Mouse (Mus musculus) heart, embryonic 11.5 days (tissue): ENCODE results near the gene Map3k7cl. TPM values are rescaled to one million over a fixed set of nuclear protein-coding genes. Genes with fewer than 3 reads are reported as not detected.

Source experiments
- ATAC-seq: fragments of 200-750 bp; cut with Nextera tagmentation; replicated peaks from 2 replicates; pipeline ENCODE4 v1.8.0; 2017; ENCODE audit warnings: moderate library complexity; ENCODE audit not compliant: insufficient number of reproducible peaks, low FRiP score, low TSS enrichment
- H3K27ac ChIP-seq: fragments of 300-500 bp; sonication (generic); 2 replicates; pipeline ENCODE4 v1.5.1; 2014; ENCODE audit warnings: mild to moderate bottlenecking, low read depth, low read length
- H3K27me3 ChIP-seq: fragments of 300-500 bp; sonication (generic); 2 replicates; pipeline ENCODE4 v1.6.1; 2014; ENCODE audit warnings: mild to moderate bottlenecking, low read length, mixed read lengths; ENCODE audit not compliant: control insufficient read depth, insufficient read depth
- H3K36me3 ChIP-seq: fragments of 300-500 bp; sonication (generic); 2 replicates; pipeline ENCODE4 v1.6.1; 2014; ENCODE audit warnings: mild to moderate bottlenecking, low read length, moderate library complexity, mixed read lengths; ENCODE audit not compliant: control insufficient read depth, insufficient read depth
- H3K4me1 ChIP-seq: fragments of 300-500 bp; sonication (generic); 2 replicates; pipeline ENCODE4 v1.6.1; 2014; ENCODE audit warnings: low read length; ENCODE audit not compliant: control insufficient read depth, insufficient read depth
- H3K4me2 ChIP-seq: fragments of 300-500 bp; sonication (generic); 2 replicates; pipeline ENCODE4 v1.6.1; 2014; ENCODE audit warnings: mild to moderate bottlenecking, moderate library complexity
- H3K4me3 ChIP-seq: fragments of 300-500 bp; sonication (generic); 2 replicates; pipeline ENCODE4 v1.5.1; 2014; ENCODE audit warnings: low read depth, low read length
- H3K9ac ChIP-seq: fragments of 300-500 bp; sonication (generic); 2 replicates; pipeline ENCODE4 v1.6.1; 2014; ENCODE audit warnings: mild to moderate bottlenecking, low read depth, low read length, moderate library complexity
- H3K9me3 ChIP-seq: fragments of 300-500 bp; sonication (generic); replicated peaks from 2 replicates; pipeline ENCODE4 v1.6.1; 2016; ENCODE audit warnings: low read length; ENCODE audit not compliant: control insufficient read depth
- WGBS: fragments of 180-500 bp; shearing (Covaris S2); extraction: QIAGEN DNeasy Blood & Tissue Kit; methylation state at CpG from one replicate; pipeline ENCODE4 v1.1.7; 2014; ENCODE audit not compliant: insufficient replicate concordance; 5-methylcytosine and 5-hydroxymethylcytosine counted together
- polyA plus RNA-seq: library from polyadenylated mRNA; unstranded; fragments of >200 nt; fragmentation: Nextera tagmentation; extraction: Ambion mirVana; gene quantifications from 2 replicates; pipeline ENCODE4 v1.2.1, GENCODE M21; 2014

The Map3k7cl gene
- polyA plus RNA-seq, 1 experiment from 2014 or later, result not detected

DNA sequence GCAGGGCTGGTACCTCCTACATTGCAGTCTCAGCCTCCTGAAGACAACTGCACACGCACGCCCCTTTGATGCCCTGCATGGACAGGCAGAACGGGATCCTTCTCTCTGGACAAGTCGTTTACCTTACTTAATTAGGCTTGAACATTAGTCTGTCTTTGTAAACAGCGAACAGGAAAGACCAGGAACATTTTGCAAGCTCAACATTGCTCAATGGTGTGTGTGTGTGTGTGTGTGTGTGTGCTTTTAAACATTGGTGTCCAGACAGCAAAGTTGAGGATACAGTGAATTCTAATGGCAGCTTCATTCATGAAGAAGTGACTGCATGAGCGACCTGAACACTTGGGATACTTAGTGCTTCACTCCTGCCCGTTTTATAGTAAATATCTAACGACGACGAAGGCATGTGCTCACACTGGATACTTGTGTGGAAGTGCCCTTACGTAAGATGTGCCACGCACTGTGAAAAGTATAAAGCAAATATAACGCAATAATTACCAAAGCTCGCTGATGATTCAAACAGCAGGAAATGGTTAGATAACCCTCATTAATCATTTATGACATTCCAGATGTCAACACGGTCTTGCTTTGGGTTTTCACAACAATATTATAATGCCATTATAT lies 59.2 kb downstream of the Map3k7cl start:
- Histone ChIP-seq H3K9me3 (no peaks in the 10 kb centered on the region), H3K4me3 (no peak overlapping the region), H3K4me2 (no peak overlapping the region), H3K4me1 (no peaks in the 10 kb centered on the region), H3K27ac (no peak overlapping the region), H3K9ac (no peak overlapping the region), H3K27me3 (no peaks in the 10 kb centered on the region), H3K36me3 (no peaks in the 10 kb centered on the region)
- WGBS, result 79% methylated on average over 15 of the region's 15 CpGs
- ATAC-seq, result no peak

GRCm38 (mm10) chr16:87617377-87617776 lies 64.2 kb downstream of the Map3k7cl start:
- 84% methylated on average over 6 of the region's 6 CpGs for WGBS
- no peak for ATAC-seq
- H3K4me1 ChIP-seq, result no peaks in the 10 kb centered on the region
- no peaks in the 10 kb centered on the region for H3K36me3 ChIP-seq
- H3K9ac ChIP-seq, result no peak overlapping the region
- no peak overlapping the region for H3K4me3 ChIP-seq
- H3K9me3 ChIP-seq, result no peaks in the 10 kb centered on the region
- no peak overlapping the region for H3K4me2 ChIP-seq
- H3K27ac ChIP-seq, result no peak overlapping the region
- no peaks in the 10 kb centered on the region for H3K27me3 ChIP-seq

DNA sequence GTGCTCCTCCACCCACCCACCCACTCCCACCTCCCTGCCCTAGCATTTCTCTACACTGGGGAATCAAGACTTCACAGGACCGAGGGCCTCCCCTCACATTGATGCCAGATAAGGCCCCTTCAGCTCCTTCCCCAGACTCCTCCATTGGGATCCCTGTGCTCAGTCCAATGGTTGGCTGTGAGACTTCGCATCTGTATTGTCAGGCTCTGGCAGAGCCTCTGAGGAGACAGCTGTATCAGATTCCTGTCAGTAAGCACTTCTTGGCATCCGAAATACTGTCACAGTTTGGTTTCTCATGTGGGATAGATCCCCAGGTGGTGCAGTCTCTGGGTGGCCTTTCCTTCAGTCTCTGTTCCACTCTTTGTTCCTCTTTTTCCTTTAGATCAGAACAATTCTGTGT lies 68.1 kb downstream of the Map3k7cl start:
- H3K4me2 ChIP-seq, result no peak overlapping the region
- H3K27ac ChIP-seq, result no peak overlapping the region
- H3K27me3 ChIP-seq, result no peaks in the 10 kb centered on the region
- H3K4me3 ChIP-seq, result no peak overlapping the region
- no peaks in the 10 kb centered on the region for H3K9me3 ChIP-seq
- H3K36me3 ChIP-seq, result no peaks in the 10 kb centered on the region
- no peaks in the 10 kb centered on the region for H3K4me1 ChIP-seq
- no peak overlapping the region for H3K9ac ChIP-seq
- 76% methylated on average over 3 of the region's 3 CpGs for WGBS
- ATAC-seq, result no peak

DNA sequence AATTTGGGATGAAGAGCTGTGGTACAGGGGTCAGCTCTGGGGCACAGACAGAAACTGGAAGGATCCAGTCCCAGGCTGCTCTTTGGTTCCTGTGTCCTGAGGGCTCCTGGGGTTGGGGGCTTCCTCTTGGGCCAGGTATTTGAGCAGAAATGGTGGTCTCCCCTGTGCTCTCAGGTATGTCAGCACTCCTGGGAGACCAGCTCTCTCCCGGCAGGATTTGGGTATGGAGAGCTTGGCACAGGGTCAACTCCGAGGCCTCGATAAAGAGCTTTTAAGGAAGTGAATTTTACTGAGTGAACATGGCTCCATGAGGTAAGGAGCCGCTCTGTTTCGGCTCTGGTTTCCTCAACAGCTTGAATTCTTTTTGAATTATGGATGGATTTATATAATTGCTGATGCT lies 70.8 kb downstream of the Map3k7cl start:
- H3K36me3 ChIP-seq, result no peaks in the 10 kb centered on the region
- H3K9ac ChIP-seq, result no peak overlapping the region
- H3K4me3 ChIP-seq, result no peak overlapping the region
- no peaks in the 10 kb centered on the region for H3K27me3 ChIP-seq
- no peak for ATAC-seq
- 84% methylated on average over 5 of the region's 5 CpGs for WGBS
- no peaks in the 10 kb centered on the region for H3K4me1 ChIP-seq
- no peak overlapping the region for H3K4me2 ChIP-seq
- H3K9me3 ChIP-seq, result peaks cover 4% of the 10 kb centered on the region
- H3K27ac ChIP-seq, result no peak overlapping the region

- no peaks in the 10 kb centered on the region for H3K36me3 ChIP-seq
- H3K27me3 ChIP-seq, result no peaks in the 10 kb centered on the region
- no peak for ATAC-seq
- H3K27ac ChIP-seq, result no peak overlapping the region
- H3K4me2 ChIP-seq, result no peak overlapping the region
- 76% methylated on average over 2 of the region's 2 CpGs for WGBS
- no peak overlapping the region for H3K9ac ChIP-seq
- peaks cover 4% of the 10 kb centered on the region for H3K9me3 ChIP-seq
- H3K4me3 ChIP-seq, result no peak overlapping the region
- H3K4me1 ChIP-seq, result no peaks in the 10 kb centered on the region
These were observed 71.8 kb downstream of the Map3k7cl start for GRCm38 (mm10) chr16:87624937-87625336.

GRCm38 (mm10) chr16:87625341-87625740 lies 72.2 kb downstream of the Map3k7cl start:
- Histone ChIP-seq H3K4me2 (no peak overlapping the region), H3K9me3 (peaks cover 4% of the 10 kb centered on the region), H3K9ac (no peak overlapping the region), H3K27ac (no peak overlapping the region), H3K36me3 (no peaks in the 10 kb centered on the region), H3K4me3 (no peak overlapping the region), H3K27me3 (no peaks in the 10 kb centered on the region), H3K4me1 (no peaks in the 10 kb centered on the region)
- ATAC-seq, result no peak
- WGBS, result 74% methylated on average over 3 of the region's 3 CpGs

- Histone ChIP-seq H3K27me3 (no peaks in the 10 kb centered on the region), H3K4me3 (no peak overlapping the region), H3K4me2 (no peak overlapping the region), H3K4me1 (no peaks in the 10 kb centered on the region), H3K27ac (no peak overlapping the region), H3K36me3 (no peaks in the 10 kb centered on the region), H3K9ac (no peak overlapping the region), H3K9me3 (peaks cover 4% of the 10 kb centered on the region)
- WGBS, result 91% methylated on average over 8 of the region's 8 CpGs
- no peak for ATAC-seq
These were observed 72.7 kb downstream of the Map3k7cl start for GRCm38 (mm10) chr16:87625816-87626215.

DNA sequence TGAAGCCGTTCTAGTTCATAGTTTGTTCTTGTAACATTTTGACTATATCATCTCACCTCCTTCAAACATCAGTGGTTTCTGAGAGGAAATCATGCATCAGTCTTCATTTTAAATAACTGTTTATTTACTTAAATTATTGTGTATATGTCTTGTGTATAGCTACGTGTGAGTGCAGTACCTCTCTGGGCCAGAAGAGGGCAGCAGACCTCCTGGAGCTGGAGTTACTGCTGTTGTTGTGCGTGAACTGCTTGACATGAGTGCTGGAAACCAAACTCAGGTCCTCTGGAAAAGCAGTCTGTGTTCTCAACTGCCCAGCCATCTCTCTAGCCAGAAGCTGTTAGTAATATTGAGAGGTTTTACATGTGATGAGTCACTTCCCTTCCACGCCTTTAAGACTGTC lies 73.6 kb downstream of the Map3k7cl start:
- 87% methylated on average over 4 of the region's 4 CpGs for WGBS
- no peak for ATAC-seq
- H3K36me3 ChIP-seq, result no peaks in the 10 kb centered on the region
- H3K4me2 ChIP-seq, result no peak overlapping the region
- H3K4me1 ChIP-seq, result no peaks in the 10 kb centered on the region
- H3K9me3 ChIP-seq, result peaks cover 4% of the 10 kb centered on the region
- no peak overlapping the region for H3K27ac ChIP-seq
- no peak overlapping the region for H3K4me3 ChIP-seq
- H3K9ac ChIP-seq, result no peak overlapping the region
- H3K27me3 ChIP-seq, result no peaks in the 10 kb centered on the region

DNA sequence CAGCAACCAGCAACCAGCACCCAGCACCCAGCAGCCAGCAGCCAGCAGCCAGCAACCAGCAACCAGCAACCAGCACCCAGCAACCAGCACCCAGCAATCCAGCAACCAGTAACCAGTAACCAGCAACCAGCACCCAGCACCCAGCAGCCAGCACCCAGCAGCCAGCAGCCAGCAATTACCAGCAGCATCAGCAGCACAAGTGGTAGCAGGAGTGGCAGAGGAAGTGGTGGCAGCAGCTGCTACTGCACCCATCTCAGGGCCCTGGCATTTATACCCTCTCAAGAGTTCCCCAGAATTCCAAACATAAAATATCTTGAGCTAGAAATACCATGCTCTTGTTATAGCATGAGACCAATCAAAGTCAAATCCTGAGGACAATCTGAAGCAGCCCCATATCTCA lies 81.6 kb downstream of the Map3k7cl start:
- no peaks in the 10 kb centered on the region for H3K27me3 ChIP-seq
- H3K36me3 ChIP-seq, result no peaks in the 10 kb centered on the region
- no peak for ATAC-seq
- H3K4me2 ChIP-seq, result no peak overlapping the region
- H3K9ac ChIP-seq, result no peak overlapping the region
- no peak overlapping the region for H3K27ac ChIP-seq
- H3K4me1 ChIP-seq, result no peaks in the 10 kb centered on the region
- H3K4me3 ChIP-seq, result no peak overlapping the region
- H3K9me3 ChIP-seq, result no peaks in the 10 kb centered on the region
